Mouse (Mus musculus) myocyte (in vitro differentiated cells): Measurements from ENCODE around the gene Fam110c.

Experiments
- E2F4 ChIP-seq: IDR thresholded peaks from one replicate; pipeline ENCODE4 v1.6.1; 2011; ENCODE audit warnings: mild to moderate bottlenecking, control low read depth, moderate library complexity; ENCODE audit not compliant: insufficient read depth
- MAX ChIP-seq: IDR thresholded peaks from one replicate; pipeline ENCODE4 v1.6.1; 2011; ENCODE audit warnings: low read depth, mild to moderate bottlenecking, control low read depth
- MYOD1 ChIP-seq, 3 experiments: IDR thresholded peaks; one replicate each; pipeline ENCODE4 v1.6.1; 2011; ENCODE audit warnings: control low read depth in 2 of 3, low read depth in 2 of 3, mild to moderate bottlenecking in 2 of 3, moderate library complexity in 1 of 3; ENCODE audit not compliant: insufficient read length in 2 of 3, control insufficient read depth in 1 of 3
- MYOG ChIP-seq, 3 experiments: IDR thresholded peaks; one replicate each; pipeline ENCODE4 v1.6.1; 2011; ENCODE audit warnings: control low read depth in 2 of 3, low read depth in 2 of 3, mild to moderate bottlenecking in 2 of 3; ENCODE audit not compliant: insufficient read length in 2 of 3, control insufficient read depth in 1 of 3, insufficient read depth in 1 of 3
- POLR2A ChIP-seq: IDR thresholded peaks from one replicate; pipeline ENCODE4 v1.6.1; 2011; ENCODE audit warnings: low read depth, mild to moderate bottlenecking, control low read depth, moderate library complexity; ENCODE audit not compliant: insufficient read length
- POLR2AphosphoS2 ChIP-seq: IDR thresholded peaks from one replicate; pipeline ENCODE4 v1.6.1; 2011; ENCODE audit warnings: low read depth, control low read depth; ENCODE audit not compliant: insufficient read length
- TCF12 ChIP-seq: IDR thresholded peaks from one replicate; pipeline ENCODE4 v1.6.1; 2011; ENCODE audit warnings: mild to moderate bottlenecking, control low read depth; ENCODE audit not compliant: poor library complexity, insufficient read depth, severe bottlenecking

- TF ChIP-seq TCF12 (no peak), POLR2AphosphoS2 (no peak), E2F4 (no peak), MYOD1 (IDR thresholded peaks at IDR 0.05; ENCODE audit: control insufficient read depth in 1 of 3, insufficient read length in 2 of 3, low read depth in 2 of 3) (no peak), POLR2A (no peak), MAX (no peak), MYOG (IDR thresholded peaks at IDR 0.05; ENCODE audit: control insufficient read depth in 1 of 3, insufficient read depth in 1 of 3, insufficient read length in 2 of 3, low read depth in 2 of 3) (no peak)
Observed at GRCm38 (mm10) chr12:31122892-31123622, 49.4 kb downstream of the Fam110c start.
